Mouse (Mus musculus): Measurements from ENCODE around the gene Dip2b.

Dip2b gene

DNA sequence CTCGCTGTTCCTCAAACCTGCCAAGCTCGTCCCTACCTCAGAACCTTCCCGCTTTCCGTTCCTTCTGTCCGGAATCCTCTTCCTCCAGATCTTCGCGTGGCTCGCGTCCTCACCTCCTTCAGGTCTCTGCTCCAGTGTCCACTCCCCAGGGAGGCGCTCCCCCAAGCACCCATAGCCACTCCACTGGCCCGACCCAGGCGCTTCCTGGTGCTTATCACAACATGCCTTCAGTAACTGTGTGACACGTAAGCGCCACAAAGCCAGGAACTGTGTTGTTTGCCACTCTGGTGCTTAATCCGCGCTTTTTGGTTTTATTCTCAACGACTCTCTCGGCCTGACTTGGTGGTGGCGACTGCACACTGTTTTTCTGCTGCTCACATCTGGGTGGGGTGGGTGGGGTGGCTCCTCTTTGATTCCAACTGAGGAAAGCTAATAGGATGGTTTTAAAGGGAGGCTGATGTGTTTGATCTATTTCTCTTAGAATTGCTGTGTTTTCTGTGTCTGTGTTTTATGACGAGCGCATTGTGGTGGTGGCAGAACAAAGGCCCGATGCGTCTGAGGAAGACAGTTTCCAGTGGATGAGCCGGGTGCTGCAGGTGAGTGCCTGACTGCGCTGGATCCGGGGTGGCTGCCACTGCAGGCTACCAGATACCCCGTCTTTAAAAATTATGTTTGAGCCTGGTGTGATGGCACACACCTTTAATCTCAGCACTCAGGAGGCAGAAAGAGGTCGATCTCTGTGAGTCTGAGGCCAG, 144.2 kb downstream of the Dip2b start:
- DNase-seq: no peak

DNA sequence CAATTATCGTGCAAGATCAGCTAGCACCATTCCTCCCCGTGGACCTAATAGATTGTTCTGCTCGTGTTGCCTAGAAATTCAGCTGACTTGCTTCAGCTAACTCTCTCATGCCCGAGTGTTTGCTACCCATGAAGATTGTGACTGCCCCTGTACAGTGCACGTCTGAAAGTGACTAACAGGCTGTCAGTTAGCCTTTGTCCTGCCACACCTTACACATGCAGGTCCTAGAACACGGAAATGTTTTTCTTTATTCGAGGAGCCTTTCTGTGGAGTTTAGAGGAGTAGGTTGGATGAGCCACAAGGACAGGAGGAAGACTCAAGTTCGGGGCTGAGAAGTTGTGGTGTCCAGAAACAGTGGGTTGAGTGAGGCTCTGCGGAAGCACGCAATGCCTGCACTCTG, 145.0 kb downstream of the Dip2b start:
- no peak for DNase-seq

DNA sequence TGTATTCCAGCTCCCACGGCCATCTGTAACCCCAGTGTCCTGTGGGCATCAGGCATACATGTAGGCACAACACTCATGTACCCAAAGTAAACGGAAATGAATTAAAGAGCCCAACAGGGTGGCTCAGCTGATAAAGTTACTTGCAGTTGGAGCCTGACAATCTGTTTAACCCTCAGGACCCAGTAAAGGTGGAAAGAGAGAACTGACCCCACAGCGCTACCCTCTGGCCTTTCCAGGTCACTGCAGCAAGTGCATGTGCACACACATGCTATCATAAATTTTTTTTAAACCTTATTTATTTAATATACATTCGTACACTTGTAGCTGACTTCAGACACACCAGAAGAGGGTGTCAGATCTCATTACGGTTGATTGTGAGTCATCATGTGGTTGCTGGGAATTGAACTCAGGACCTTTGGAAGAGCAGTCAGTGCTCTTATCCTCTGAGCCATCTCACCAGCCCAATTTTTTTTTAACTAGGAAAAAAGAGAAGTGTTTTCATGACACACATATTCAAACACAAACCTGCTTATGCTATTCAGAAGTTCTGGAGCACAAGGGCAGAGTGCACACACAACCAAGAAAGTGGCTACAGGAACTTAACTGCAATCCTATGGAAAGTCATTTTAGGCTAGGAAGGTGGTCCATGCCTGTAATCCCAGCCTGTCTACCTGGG, 146.5 kb downstream of the Dip2b start:
- DNase-seq: no peak

DNA sequence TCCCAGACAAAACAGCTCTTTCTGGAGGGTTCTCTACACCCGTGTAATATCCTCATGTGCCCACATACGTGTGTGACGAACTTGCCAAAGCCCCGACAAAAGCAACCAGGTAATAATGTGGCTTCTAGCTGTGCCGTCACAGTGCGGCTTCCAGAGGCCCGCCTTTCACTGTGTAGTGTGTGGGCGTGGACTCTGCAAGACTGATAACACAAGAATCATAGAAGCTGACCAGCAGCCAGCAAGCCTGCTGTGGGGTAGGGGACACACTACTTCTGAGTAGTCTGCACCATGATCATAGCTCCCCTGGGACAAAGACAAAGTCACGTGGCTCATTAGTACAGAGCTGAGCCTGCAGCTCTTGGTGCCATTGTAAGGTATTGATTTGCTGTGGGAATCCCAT, 147.8 kb downstream of the Dip2b start:
- DNase-seq: no peak

DNA sequence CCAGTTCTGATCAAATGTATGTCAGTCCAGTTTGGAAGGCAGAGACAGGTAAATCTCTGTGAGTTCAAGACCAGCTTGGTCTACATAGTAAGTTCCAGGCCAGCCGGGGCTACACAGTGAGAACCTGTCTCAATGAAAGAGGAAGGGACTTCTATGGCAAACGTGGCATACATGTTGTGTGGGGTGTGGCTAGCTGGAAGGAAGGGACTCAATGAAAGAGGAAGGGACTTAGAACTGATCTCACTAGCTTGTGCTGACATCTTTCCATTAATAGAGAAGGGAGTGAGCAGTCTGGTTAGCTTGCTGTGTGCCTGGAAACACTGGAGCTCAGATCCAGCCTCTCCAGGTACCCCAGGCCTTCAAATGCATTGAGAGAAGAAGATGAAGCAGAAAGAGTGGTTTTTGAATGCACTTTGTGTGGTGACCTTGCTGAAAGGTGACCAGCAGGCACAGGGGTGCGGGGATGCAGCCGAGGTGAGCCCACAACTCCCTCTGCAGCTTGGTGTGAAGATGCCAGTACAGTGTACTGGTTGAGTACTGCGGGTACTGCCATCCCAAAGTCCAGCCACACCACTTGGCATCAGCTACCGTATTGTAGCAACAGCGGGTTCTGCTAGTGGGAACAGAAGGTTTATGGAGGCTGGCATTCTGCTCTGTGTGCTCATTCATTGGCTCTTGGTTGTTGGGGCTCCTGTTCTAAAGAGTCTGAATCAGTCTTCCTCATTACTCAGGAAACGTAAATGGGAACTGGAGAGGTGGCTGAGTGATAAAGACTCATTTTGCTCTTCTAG, 148.6 kb downstream of the Dip2b start:
- no peak for DNase-seq

DNA sequence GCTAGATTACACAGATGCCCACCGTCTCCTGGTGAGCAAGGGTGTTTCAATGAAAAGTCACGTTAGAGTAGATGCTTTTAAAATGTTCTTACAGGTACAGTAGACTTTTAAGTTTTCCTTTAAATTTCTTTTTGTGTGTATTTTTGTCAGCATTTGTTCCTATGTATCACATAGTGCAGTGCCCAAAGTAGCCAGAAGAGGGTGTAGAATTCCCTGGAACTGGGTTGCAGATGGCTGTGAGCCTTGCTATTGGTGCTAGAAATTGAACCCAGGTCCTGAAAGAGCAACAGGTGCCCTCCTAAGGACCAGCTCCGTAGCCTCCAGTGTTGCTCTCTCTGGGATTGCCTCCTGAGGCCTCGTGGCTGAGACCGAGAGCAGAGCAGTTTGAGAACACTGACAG, 150.1 kb downstream of the Dip2b start:
- DNase-seq: no peak

DNA sequence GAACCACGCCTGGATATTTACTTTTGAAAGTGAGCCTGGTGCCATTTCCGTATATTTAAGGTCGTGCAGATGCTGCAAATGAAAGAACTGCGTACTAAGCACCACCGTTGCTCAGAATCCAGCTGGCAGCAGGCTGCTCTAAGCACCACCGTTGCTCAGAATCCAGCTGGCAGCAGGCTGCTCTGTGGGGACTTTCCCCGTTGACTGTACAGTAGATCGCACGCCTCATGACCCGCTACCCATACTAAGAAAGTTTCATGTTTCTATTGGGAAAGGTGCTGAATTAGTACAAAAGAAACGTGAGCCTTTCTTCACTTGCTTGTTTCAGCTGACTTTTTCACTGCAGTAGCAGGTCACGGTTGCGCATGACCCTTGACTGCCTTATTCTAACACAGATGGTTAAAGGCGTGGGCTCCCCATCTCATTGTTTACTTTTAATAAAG, 150.5 kb downstream of the Dip2b start:
- DNase-seq: no peak

DNA sequence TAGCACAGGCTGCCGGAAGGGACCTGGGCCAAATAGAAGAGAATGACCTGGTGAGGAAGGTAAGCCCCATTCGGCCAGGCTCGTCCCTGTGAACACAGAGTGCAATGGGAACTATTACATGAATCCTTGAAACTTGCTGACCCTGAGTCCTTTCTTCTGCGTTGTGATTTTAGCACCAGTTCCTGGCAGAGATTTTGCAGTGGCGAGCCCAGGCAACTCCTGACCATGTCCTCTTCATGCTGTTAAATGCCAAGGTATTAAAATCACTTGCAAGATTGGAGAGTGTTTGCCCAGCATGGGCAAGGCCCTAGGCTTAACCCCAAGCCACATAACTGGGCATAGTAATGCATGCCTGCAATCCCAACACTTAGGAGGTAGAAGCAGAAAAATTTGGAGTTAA, 151.6 kb downstream of the Dip2b start:
- no peak for DNase-seq

DNA sequence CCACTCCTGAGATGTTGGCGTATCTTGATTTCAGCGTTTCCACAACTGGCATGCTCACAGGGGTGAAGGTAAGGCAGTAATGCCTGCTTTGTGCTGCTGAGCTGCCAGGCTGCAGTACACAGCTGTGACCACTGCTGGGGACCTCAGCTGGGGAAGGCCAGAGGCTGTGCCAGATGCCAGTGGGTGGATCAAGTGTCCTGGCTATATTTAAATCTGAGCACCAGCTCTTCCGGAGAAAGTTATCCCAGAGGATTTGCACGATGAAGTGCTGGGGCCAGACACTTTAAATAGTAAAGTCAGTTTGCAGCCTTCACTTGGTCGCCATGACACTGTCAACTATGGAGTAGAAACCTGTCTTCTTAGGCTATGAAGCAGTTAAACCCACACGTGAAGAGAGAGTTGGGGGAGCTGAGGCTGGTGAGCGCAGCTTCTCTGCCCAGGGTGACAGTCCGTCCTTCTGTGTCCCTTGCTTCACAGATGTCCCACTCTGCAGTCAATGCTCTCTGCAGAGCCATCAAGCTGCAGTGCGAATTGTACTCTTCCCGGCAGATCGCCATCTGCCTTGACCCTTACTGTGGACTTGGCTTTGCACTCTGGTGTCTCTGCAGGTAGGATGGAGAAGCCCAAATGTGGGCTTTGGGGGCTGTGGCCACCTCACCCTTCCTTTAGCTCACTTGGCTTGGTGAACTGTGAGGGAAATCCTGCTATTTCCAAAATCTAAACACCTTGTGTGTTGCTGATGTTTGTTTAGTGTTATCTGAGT, 160.7 kb downstream of the Dip2b start:
- DNase-seq: no peak

DNA sequence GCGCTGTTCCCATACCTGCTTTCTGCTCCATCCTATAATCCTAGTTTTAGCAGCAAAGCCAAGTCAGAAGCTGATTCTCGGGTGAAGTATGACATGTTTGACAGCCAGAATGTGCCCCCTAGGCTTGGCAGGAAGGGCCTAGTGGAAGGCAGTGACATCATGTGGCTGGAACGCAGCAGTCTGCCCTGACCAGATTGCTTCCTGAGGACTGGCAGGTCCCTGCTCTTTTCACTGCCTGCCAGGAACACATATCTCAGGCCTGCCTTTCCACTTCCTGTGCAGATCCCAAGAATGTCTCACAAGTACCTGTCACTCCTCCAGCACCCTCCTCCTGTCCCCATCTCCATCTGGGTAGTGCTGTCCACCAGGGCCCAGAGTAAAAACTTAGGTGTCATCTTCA, 161.3 kb downstream of the Dip2b start:
- peak; percentile 46 for DNase-seq

DNA sequence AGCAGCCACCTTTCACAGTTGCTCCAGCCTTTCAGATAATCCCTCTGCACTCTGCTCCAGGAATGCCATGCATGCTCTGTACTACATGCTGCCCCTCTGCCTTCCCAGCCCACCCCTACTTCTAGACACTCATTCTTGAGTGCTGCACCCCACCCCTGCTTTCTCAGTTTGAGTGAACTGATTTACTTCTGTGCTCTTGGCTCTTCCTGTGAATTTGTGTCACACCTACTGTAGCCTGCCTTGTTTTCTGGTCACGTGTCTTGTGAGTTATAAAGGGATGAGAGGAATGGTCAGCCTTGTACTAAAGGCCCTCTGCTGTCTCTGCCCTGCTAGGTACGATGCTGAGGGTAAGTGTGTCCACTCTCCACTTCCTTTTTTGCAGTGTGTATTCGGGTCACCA, 163.3 kb downstream of the Dip2b start:
- no peak for DNase-seq

DNA sequence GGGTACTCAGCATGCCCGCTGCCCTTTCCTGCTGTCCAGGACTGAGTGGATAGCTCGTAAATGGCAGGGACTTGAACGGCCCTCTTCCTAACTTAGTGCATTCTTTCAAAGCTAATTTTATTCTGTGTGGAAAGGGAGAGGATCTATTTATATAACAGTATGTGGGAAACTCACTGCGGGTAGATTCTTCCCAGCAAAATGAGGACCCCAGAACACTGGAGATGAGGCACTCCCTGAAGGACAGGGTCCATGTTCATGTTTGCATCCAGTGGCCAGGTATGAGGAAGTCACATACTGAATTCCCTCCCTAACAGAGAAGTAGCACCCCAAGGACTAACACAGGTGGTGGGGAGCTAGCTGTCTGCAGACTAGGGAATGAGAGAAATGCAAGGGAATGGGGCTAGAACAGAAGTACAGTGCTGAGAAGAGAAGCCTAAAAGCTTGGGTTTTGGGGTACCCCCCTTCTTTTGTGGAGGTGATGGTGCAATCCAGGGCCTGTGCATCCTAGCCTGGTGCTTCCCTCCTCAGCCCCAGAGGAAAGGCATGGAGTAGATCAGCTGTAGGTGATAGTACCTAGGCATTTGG, 164.1 kb downstream of the Dip2b start:
- no peak for DNase-seq

DNA sequence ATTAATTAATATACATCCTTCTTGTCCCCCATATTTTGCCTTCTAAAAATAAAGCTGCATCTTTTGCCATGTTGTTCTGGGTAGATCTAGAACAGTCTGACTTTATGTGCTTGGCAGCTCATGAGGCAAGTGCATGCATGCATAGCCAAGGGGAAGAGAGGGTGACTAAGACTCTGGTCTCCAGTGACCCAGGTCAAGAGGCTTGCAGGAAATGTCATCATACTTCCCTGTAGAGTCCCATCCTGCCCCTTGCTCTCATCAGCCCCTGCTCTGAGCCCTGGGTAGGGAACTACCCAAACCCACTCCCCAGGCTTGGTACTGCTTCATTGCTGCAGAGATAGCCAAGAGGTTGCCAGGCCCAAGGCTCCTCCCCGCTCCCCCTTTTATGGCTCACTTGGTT, 166.1 kb downstream of the Dip2b start:
- DNase-seq: no peak

DNA sequence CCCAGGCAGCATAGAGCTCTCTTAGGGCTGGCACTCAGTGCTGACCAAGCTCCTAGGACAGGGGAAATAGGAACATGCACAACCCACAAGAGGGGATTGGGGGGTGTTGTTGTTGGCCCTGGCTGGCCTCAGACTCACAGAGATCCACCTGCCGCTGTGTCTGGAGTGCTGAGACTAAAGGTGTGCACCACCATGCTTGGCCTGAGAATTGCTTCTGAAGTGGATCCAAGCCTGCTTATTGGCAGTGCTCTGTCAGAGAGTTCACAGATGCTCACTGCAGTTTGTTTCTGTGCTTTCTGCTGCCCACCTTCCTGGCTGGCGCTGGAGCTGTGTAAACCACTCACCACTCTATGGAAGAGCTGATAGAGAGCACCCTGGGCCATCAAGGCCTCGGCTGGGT, 171.5 kb downstream of the Dip2b start:
- DNase-seq: no peak

DNA sequence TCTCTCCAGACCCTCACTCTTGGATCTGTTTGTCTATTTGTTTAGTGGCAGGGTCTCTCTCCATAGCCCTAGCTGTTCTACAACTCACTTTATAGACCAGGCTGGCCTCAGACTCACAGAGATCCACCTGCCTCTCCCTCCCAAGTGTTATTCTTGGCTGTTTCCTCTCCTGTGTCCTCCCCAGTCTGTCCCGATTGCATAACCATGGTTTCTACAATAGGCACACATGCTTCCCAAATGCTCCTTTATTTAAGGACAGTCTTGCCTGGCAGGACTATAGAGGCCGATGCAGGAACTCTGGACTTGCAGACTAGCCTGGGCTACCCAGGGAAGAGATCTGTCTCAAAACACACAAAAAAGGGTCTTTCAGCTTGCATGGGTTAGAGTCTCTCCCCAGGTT, 174.9 kb downstream of the Dip2b start:
- no peak for DNase-seq

DNA sequence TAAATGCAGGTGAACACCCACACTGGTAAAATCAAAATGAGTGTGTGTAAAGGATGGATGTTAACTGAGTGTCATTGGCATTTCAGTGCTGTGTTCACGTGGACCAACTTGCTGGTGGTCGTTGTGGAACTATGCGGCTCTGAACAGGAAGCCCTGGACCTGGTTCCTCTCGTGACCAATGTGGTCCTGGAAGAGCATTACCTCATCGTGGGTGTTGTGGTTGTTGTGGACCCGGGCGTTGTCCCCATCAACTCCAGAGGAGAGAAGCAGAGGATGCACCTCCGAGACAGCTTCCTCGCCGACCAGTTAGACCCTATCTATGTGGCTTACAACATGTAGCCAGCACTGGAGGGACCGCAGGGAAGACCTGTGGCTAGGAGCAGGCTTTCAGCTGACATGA, 176.6 kb downstream of the Dip2b start:
- no peak for DNase-seq

DNA sequence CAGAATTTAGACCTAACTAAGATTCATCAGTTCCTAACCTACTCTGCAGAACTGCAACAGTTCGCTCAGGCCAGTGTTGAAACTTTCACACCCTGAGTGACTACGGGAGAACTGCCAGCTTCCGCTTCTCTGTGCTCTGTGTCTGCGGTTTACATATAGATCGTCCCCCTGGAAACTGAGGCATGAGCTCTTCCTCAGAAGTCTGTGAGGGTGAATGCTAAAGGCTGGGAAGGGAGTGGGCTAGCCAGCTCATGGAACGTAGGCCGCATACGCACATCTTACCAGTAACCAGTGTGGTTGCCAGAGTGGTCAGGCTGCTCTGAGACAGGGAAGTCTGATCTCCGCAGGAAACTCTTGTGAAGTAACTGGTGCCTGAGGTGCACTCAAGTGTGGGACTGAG, 177.7 kb downstream of the Dip2b start:
- DNase-seq: no peak

DNA sequence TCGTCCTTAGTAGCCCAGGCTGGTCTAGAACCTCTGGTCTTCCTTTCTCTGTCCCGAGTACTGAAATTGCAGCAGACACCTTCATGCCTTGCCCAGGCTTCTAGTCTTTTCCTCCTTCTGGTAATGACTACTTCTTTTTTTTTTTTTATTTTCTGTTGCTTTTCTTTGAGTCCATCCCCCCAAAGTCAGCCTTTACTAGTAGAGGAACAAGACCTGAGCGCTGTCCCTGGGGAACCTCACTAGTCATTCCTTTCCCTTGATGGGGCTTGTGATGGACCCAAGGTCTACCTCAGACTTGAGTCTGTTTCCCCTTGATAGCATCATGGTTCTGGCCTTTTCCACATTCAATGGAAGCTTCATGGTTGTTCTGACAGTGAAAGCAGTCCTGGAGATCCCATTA, 179.6 kb downstream of the Dip2b start:
- no peak for DNase-seq

DNA sequence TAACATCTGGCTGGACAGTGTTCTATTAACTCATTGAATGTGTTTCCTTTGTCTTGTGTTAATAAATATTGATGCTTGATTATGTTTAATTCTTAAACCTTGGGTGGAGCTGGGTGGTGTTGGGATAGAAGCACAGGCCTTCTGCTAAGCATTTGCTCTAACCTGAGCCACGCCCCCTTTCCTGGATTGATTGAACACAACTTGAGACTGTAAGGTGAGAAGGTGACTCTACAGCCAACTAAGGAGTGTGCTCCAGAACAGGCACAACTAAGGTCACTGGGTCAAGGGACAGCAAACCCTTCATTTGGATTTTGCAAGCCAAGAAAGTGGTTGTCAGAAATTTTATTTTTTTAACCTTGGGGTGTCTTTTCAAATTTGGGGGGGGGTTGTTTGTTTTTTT, 180.9 kb downstream of the Dip2b start:
- DNase-seq: no peak

DNA sequence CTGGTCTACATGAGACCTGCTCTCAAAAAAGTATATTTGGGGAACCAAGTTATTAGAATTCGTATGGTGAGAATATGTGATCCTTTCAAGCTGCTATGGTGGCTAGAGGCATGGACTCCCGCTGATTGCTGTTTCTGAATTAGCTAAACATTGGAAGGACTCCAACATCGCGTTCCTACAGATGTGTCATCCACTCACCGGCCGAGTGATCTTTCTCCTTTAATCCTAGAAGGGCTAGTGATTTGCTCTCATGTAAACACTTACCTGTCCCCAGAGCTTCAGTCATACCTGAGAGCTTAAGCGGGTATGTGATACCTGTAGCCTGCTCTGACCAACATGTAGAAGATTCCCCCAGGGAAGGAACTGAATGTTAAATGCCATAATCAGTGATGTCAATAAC, 182.5 kb downstream of the Dip2b start:
- DNase-seq: no peak

DNA sequence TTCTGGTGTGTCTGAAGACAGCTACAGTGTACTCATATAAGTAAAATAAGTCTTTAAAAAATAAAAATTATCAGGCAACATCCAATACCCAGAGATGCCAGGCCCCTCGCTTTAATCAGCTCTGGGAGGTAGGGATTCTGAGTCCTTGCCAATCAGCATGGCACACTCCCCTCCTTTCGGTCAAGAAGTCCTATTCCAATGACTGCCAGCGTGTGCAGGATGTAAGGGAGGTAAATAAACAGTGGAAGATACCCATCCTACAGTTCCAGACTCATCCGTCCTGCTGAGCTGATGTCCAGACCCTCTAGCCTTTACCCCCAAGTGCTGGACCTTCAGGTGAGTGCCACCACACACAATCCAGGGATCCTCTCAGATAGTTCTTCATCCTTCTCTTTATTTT, 186.9 kb downstream of the Dip2b start:
- no peak for DNase-seq

DNA sequence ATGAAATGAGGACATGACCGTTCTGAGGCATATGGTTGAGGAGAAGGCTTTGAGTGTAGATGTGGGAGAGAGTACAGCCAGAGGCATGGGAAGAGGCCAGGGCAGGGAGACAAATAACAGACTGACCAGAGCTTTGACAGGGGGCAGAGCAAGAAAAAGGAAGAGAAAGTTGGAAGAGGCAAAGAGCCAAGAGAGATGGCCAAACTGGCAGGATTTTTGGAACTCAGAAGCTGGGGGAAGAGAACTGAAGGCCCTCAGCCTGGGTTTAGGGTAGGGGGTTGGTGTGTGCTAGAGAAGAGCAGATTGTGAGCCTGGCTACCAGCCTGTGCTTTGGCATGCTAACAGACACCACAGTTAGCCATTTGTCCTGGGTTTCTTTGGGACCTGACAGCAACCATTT, 187.4 kb downstream of the Dip2b start:
- no peak for DNase-seq

Measured in kidney, adult 11 months (tissue).